Mouse (Mus musculus): ENCODE measurements at regions not wholly inside any gene's neighbourhood (a gene's known extent, or its start where the extent isn't known, plus 50 kb on each side); places are given as distances from the start of the nearest gene placed in this dataset.

GRCm38 (mm10) chr10:96325297-96325696, 188.9 kb downstream of the Gm5426 start:
- no peak for DNase-seq (ENCODE audit: low spot score in 2 of 2)

GRCm38 (mm10) chr10:96330639-96331487, 194.5 kb downstream of the Gm5426 start:
- DNase-seq (ENCODE audit: low spot score in 2 of 2): no peak

- peak; percentile 17 to 35 for DNase-seq (ENCODE audit: low spot score in 2 of 2)
Measured at GRCm38 (mm10) chr10:96332731-96333201, 196.4 kb downstream of the Gm5426 start.

- peak in 1 of 2 experiments; percentile 39 for DNase-seq (ENCODE audit: low spot score in 2 of 2)
Measured at GRCm38 (mm10) chr10:96333224-96333623, 196.8 kb downstream of the Gm5426 start.

- DNase-seq (ENCODE audit: low spot score in 2 of 2): no peak
Measured at GRCm38 (mm10) chr10:96336271-96336670, 199.9 kb downstream of the Gm5426 start.

- DNase-seq (ENCODE audit: low spot score in 2 of 2): no peak
Measured at GRCm38 (mm10) chr10:96337088-96337666, 200.8 kb downstream of the Gm5426 start.

GRCm38 (mm10) chr10:96337797-96338608, 201.6 kb downstream of the Gm5426 start:
- no peak for DNase-seq (ENCODE audit: low spot score in 2 of 2)

- no peak for DNase-seq (ENCODE audit: low spot score in 2 of 2)
Measured at GRCm38 (mm10) chr10:96338609-96338978, 202.2 kb downstream of the Gm5426 start.

GRCm38 (mm10) chr10:96342476-96342875, 206.1 kb downstream of the Gm5426 start:
- no peak for DNase-seq (ENCODE audit: low spot score in 2 of 2)

GRCm38 (mm10) chr10:96343666-96344065, 207.3 kb downstream of the Gm5426 start:
- no peak for DNase-seq (ENCODE audit: low spot score in 2 of 2)

GRCm38 (mm10) chr10:96350692-96351091, 214.3 kb downstream of the Gm5426 start:
- no peak for DNase-seq (ENCODE audit: low spot score in 2 of 2)

- DNase-seq (ENCODE audit: low spot score in 2 of 2): no peak
Measured at GRCm38 (mm10) chr10:96351320-96351719, 214.9 kb downstream of the Gm5426 start.

- no peak for DNase-seq (ENCODE audit: low spot score in 2 of 2)
Measured at GRCm38 (mm10) chr10:96356980-96357624, 220.7 kb downstream of the Gm5426 start.

GRCm38 (mm10) chr10:96357632-96358031, 221.2 kb downstream of the Gm5426 start:
- DNase-seq (ENCODE audit: low spot score in 2 of 2): no peak

GRCm38 (mm10) chr10:96358984-96359383, 222.6 kb downstream of the Gm5426 start:
- no peak for DNase-seq (ENCODE audit: low spot score in 2 of 2)

GRCm38 (mm10) chr10:96362211-96362610, 225.8 kb downstream of the Gm5426 start:
- DNase-seq (ENCODE audit: low spot score in 2 of 2): no peak

GRCm38 (mm10) chr10:96363867-96364266, 227.5 kb downstream of the Gm5426 start:
- no peak for DNase-seq (ENCODE audit: low spot score in 2 of 2)

- DNase-seq (ENCODE audit: low spot score in 2 of 2): no peak
Measured at GRCm38 (mm10) chr10:96365101-96365500, 228.7 kb downstream of the Gm5426 start.

- no peak for DNase-seq (ENCODE audit: low spot score in 2 of 2)
Measured at GRCm38 (mm10) chr10:96366871-96367270, 230.5 kb downstream of the Gm5426 start.

GRCm38 (mm10) chr10:96370547-96371320, 234.3 kb downstream of the Gm5426 start:
- DNase-seq (ENCODE audit: low spot score in 2 of 2): peak; percentile 59 to 62

GRCm38 (mm10) chr10:96371321-96371653, 234.9 kb downstream of the Gm5426 start:
- DNase-seq (ENCODE audit: low spot score in 2 of 2): no peak

Measured in spleen, postnatal 14 days (tissue).